Mouse (Mus musculus) hindbrain, embryonic 11.5 days (tissue): ENCODE data around the gene Ascc1. TPM values are rescaled to one million over a fixed set of nuclear protein-coding genes. Genes with fewer than 3 reads are reported as not detected.

ENCODE experiments used
- ATAC-seq: fragments of 200-750 bp; cut with Nextera tagmentation; 2 replicates; pipeline ENCODE4 v1.8.0; 2017; ENCODE audit warnings: mild to moderate bottlenecking, moderate TSS enrichment, moderate library complexity; ENCODE audit not compliant: low FRiP score
- DNase-seq: peaks from one replicate; pipeline ENCODE4 v3.0.0-alpha.2; 2015; ENCODE audit warnings: low spot score
- H3K27ac ChIP-seq: fragments of 300-500 bp; sonication (generic); 2 replicates; pipeline ENCODE4 v1.5.1; 2014; ENCODE audit warnings: mild to moderate bottlenecking, low read depth, low read length
- H3K27me3 ChIP-seq: fragments of 300-500 bp; sonication (generic); 2 replicates; pipeline ENCODE4 v1.6.1; 2014; ENCODE audit warnings: mild to moderate bottlenecking, low read length, moderate library complexity, mixed read lengths; ENCODE audit not compliant: control insufficient read depth, insufficient read depth
- H3K36me3 ChIP-seq: fragments of 300-500 bp; sonication (generic); 2 replicates; pipeline ENCODE4 v1.6.1; 2014; ENCODE audit warnings: mild to moderate bottlenecking, low read length, moderate library complexity, mixed read lengths; ENCODE audit not compliant: control insufficient read depth, insufficient read depth
- H3K4me1 ChIP-seq: fragments of 300-500 bp; sonication (generic); replicated peaks from 2 replicates; pipeline ENCODE4 v1.6.1; 2014; ENCODE audit warnings: low read length, mixed read lengths; ENCODE audit not compliant: control insufficient read depth, insufficient read depth
- H3K4me2 ChIP-seq: fragments of 300-500 bp; sonication (generic); replicated peaks from 2 replicates; pipeline ENCODE4 v1.6.1; 2014; ENCODE audit warnings: mild to moderate bottlenecking, low read depth, low read length
- H3K4me3 ChIP-seq: fragments of 300-500 bp; sonication (generic); 2 replicates; pipeline ENCODE4 v1.5.1; 2014; ENCODE audit warnings: low read depth, low read length
- H3K9ac ChIP-seq: fragments of 300-500 bp; sonication (generic); 2 replicates; pipeline ENCODE4 v1.6.1; 2014; ENCODE audit warnings: low read depth, low read length
- H3K9me3 ChIP-seq: fragments of 300-500 bp; sonication (generic); 2 replicates; pipeline ENCODE4 v1.6.1; 2016; ENCODE audit warnings: low read length; ENCODE audit not compliant: control insufficient read depth
- WGBS: fragments of 180-500 bp; shearing (Covaris S2); extraction: QIAGEN DNeasy Blood & Tissue Kit; methylation state at CpG from one replicate; pipeline ENCODE4 v1.1.7; 2014; 5-methylcytosine and 5-hydroxymethylcytosine counted together
- polyA plus RNA-seq: library from polyadenylated mRNA; unstranded; fragments of >200 nt; fragmentation: Nextera tagmentation; extraction: Ambion mirVana; gene quantifications from 2 replicates; pipeline ENCODE4 v1.2.1, GENCODE M21; 2014

Ascc1 gene
- polyA plus RNA-seq, 1 experiment from 2014 or later, result 42.9 TPM

DNA sequence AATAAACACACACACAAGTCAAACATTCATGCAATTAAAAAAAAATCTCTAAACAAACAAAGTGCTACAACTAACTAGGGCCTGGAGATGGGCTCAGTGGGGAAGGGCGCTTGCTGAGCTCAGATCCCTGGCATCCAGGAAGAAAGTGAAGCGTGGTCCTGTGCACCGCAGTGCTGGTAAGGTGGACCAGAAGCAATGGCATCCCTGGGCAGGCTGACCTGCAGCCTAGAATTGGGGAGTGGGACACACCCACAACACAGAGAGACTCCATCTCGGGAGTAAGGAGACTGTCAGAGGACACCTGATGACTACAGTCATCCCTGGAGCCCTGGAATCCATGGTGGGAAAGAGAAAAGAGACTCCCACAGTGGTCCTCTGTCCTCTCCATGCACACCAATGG lies 29.2 kb upstream of the Ascc1 start:
- ATAC-seq, result no peak
- Histone ChIP-seq H3K36me3 (no peaks in the 10 kb centered on the region), H3K4me2 (no peak overlapping the region), H3K9ac (no peak overlapping the region), H3K27me3 (no peaks in the 10 kb centered on the region), H3K27ac (no peak overlapping the region), H3K9me3 (no peaks in the 10 kb centered on the region), H3K4me1 (peaks cover 12% of the 10 kb centered on the region), H3K4me3 (no peak overlapping the region)
- WGBS, result 90% methylated on average over 4 of the region's 4 CpGs
- DNase-seq, result no peak

DNA sequence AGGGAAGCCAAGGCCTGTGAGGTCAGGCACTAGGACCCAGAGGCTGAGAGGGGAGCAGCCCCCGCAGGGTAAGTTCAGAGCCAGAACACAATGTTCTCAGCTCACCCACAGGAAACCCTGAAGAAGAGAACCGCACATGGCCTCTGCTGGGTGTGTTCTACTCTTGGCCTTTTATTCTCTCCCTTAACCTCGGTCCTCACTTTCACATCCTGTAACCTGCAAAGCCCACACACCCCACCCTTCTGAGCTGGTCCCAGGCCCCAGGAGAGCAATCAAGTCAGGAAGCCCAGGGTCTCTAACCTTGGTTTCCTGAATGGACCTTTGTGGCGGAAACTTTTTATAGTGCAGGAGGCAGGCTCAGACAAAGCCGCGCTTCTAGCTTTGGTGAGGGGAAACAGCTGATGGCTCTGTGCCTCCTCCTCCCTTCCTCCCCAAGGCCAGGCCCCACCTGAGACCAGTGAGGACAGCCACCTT lies 28.4 kb upstream of the Ascc1 start:
- no peaks in the 10 kb centered on the region for H3K36me3 ChIP-seq
- peak overlapping the region; percentile 11; the same call in 1 of the 2 replicates for H3K9ac ChIP-seq
- WGBS, result 10% methylated on average over 6 of the region's 6 CpGs
- peaks cover 12% of the 10 kb centered on the region for H3K4me1 ChIP-seq
- H3K27ac ChIP-seq, result peak overlapping the region; percentile 19; the same call in 1 of the 2 replicates
- H3K4me2 ChIP-seq, result no peak overlapping the region
- H3K9me3 ChIP-seq, result no peaks in the 10 kb centered on the region
- no peaks in the 10 kb centered on the region for H3K27me3 ChIP-seq
- DNase-seq (peak; percentile 58), ATAC-seq (no peak)
- no peak overlapping the region for H3K4me3 ChIP-seq

DNA sequence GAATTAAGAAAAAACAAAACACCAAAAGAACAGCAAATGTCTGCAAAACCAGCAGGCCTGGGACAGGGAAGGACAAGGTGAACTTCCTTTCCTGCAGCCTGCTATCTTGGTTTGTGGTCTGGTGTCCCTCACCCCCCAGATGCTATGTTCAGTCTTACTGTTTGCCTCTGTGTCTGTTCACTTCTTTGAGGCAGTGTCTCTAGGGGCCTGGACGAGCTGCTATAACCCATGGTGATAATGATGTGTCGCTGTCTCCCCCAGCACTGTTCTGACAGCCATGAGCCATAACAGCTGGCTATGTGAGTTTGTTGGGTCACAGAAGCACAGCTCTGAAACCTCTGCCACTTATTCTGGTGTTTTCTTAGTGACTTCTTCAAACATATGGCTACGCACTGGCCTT lies 27.8 kb upstream of the Ascc1 start:
- H3K4me2 ChIP-seq, result no peak overlapping the region
- H3K27me3 ChIP-seq, result no peaks in the 10 kb centered on the region
- H3K9me3 ChIP-seq, result no peaks in the 10 kb centered on the region
- DNase-seq (no peak), ATAC-seq (no peak)
- no peaks in the 10 kb centered on the region for H3K36me3 ChIP-seq
- H3K27ac ChIP-seq, result peak overlapping the region; percentile 19
- H3K9ac ChIP-seq, result peak overlapping the region; percentile 11; the same call in 1 of the 2 replicates
- peaks cover 12% of the 10 kb centered on the region for H3K4me1 ChIP-seq
- no peak overlapping the region for H3K4me3 ChIP-seq
- 56% methylated on average over 3 of the region's 3 CpGs for WGBS

DNA sequence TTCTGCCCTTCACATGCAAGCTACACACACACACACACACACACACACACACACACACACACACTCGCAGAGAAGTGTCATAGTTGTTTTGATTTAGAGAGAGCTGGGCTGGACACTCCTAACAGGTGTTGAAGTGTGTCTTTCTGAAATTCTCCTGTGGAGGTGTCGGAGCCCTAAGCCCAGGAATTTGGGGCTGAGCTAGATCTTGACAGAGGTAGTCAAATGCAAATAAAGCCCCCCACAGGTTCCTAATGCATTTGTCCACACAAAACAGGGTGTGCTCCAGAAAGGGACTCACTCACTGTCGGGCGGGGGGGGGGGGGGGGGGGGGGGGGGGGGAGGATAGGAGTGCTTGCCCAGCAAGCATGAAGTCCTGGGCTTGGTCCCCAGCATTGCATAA lies 25.5 kb upstream of the Ascc1 start:
- Histone ChIP-seq H3K9me3 (no peaks in the 10 kb centered on the region), H3K4me3 (no peak overlapping the region), H3K4me2 (no peak overlapping the region), H3K4me1 (peaks cover 6% of the 10 kb centered on the region; the same call in 1 of the 2 replicates), H3K27ac (no peak overlapping the region), H3K27me3 (no peaks in the 10 kb centered on the region), H3K9ac (no peak overlapping the region), H3K36me3 (no peaks in the 10 kb centered on the region)
- ATAC-seq, result no peak
- 50% methylated on average over 2 of the region's 4 CpGs for WGBS
- DNase-seq, result no peak

DNA sequence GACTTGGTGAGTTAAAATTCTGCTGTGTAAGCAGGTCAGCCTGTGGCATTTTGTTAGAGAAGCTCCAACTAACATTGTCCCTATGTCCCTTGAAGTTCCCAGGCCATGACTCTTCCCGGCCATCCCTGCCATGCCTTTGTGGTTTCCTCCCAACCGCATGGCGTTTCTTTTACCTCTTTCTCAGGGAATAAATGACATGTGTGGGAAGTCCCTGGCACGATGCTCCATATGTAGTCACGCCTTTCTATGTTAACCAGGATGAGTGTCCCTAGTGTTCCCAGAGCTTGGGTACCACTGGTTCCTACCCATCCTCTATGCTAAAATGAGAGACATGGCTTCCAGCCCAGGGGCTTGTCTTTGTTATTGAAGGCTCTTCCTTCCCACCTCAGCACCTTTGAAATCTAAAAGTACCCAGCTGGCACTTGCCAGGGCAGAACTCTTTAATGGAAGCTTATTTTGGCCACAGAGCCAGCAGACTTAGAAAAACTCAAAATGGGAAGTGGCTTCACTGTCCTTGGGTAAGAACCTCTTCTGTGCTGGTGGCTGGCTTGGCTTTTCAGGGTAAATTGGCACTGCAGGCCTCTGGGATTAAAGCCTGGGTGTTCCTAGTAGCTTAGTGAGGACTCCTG lies 24.8 kb upstream of the Ascc1 start:
- peaks cover 6% of the 10 kb centered on the region; the same call in 1 of the 2 replicates for H3K4me1 ChIP-seq
- H3K9ac ChIP-seq, result no peak overlapping the region
- H3K27ac ChIP-seq, result no peak overlapping the region

DNA sequence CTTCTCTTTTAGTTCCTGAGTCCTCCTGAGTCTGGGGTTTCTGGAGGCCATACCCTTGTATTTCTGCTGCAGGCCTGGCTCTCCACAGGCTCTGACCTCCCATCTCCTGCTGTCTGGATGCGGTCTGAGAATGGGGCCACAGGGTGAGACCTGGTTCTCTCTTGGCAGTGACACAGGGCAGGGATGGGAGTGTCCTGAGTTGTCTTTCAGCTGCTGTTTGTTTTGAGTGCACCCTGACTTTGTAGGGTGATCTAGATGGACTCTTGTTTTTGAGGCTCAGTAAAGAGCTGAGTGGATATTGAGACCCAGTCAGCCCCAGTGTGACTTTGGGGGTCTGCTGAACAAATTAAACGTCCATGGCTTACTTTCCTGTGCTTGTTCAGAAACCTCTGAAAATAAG lies 24.2 kb upstream of the Ascc1 start:
- peaks cover 6% of the 10 kb centered on the region; the same call in 1 of the 2 replicates for H3K4me1 ChIP-seq
- H3K9me3 ChIP-seq, result no peaks in the 10 kb centered on the region
- H3K27ac ChIP-seq, result no peak overlapping the region
- WGBS, result 76% methylated on average over 2 of the region's 2 CpGs
- H3K36me3 ChIP-seq, result no peaks in the 10 kb centered on the region
- no peak for ATAC-seq
- H3K27me3 ChIP-seq, result no peaks in the 10 kb centered on the region
- H3K9ac ChIP-seq, result no peak overlapping the region
- no peak overlapping the region for H3K4me2 ChIP-seq
- H3K4me3 ChIP-seq, result no peak overlapping the region
- DNase-seq, result no peak

More for the DNA sequence above, 24.8 kb upstream of the Ascc1 start:
- Histone ChIP-seq H3K4me2 (no peak overlapping the region), H3K9me3 (no peaks in the 10 kb centered on the region), H3K4me3 (no peak overlapping the region), H3K27me3 (no peaks in the 10 kb centered on the region), H3K36me3 (no peaks in the 10 kb centered on the region)
- 91% methylated on average over 5 of the region's 5 CpGs for WGBS
- no peak for DNase-seq
- no peak for ATAC-seq

DNA sequence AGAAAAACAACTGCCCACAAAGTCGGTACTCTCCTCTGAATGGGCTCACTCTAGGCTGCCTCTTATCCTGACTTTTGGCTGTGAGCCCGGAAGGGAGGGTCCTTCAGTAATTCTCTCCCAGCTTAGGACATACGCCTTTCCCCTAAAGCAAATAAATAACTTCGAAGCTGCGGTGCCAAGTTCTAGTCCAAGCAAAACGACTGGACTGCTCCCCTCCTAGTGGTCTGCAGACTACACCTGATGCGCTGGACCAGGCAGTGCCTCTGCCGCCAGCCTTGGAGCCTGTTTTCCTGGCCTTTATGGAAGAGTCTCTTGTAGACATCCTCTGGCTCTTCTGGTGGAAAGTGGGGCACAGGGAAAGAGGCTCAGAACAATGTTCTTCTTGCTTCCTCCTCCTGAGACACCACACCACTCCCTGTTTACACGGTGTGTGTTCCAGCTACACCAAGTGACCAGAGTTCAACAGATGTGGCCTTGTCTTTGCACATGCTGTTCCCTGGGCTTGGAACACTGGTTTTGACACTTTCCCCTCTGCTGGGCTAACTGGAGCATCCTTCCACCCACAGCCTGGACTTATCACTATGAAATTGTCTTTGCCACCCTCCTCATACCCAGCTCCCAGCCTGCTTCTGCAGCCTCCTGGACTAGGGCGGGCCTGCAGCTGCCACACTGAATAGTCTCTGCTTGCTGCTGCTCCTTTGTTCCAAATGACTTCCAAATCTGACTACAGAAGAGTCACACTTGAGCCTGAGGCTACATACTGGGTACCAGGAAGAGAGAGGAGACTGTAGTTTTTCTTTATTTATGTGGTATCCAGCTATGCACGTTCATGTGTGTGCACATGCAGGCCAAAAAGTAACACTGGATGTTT lies 23.5 kb upstream of the Ascc1 start:
- H3K4me2 ChIP-seq, result no peak overlapping the region
- peaks cover 3% of the 10 kb centered on the region; the same call in 1 of the 2 replicates for H3K4me1 ChIP-seq
- H3K27me3 ChIP-seq, result no peaks in the 10 kb centered on the region
- no peaks in the 10 kb centered on the region for H3K9me3 ChIP-seq
- DNase-seq (no peak), ATAC-seq (no peak)
- H3K9ac ChIP-seq, result peak overlapping the region; percentile 16; the same call in 1 of the 2 replicates
- H3K4me3 ChIP-seq, result no peak overlapping the region
- H3K27ac ChIP-seq, result peak overlapping the region; percentile 56
- no peaks in the 10 kb centered on the region for H3K36me3 ChIP-seq
- WGBS, result 60% methylated on average over 11 of the region's 11 CpGs

DNA sequence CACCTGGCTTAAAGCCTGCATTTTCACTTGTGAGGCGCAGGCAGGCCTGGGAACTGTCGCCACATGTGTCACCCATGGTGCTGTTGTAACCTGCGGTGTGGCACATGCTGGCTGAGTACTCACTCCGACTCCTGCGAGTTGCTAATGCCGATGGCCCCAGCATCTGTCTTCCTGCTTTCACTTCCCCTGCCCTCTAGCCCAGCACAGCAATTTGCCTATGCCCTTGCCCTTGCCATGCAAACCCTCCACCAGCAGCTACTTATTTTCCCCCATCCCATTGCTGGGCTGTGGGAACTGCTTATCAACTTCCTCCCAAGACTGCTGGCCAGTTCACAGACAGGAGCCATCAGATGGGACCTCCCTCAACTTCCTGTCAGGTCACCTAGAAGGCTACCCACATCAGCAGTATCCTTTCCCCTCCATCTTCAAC lies 21.8 kb upstream of the Ascc1 start:
- 89% methylated on average over 6 of the region's 6 CpGs for WGBS
- ATAC-seq, result no peak

More for the DNA sequence above, 21.8 kb upstream of the Ascc1 start:
- no peaks in the 10 kb centered on the region for H3K27me3 ChIP-seq
- no peaks in the 10 kb centered on the region for H3K9me3 ChIP-seq
- no peak overlapping the region for H3K9ac ChIP-seq
- H3K4me2 ChIP-seq, result no peak overlapping the region
- no peaks in the 10 kb centered on the region for H3K4me1 ChIP-seq
- no peak overlapping the region for H3K27ac ChIP-seq
- H3K4me3 ChIP-seq, result no peak overlapping the region
- H3K36me3 ChIP-seq, result no peaks in the 10 kb centered on the region
- no peak for DNase-seq
